Mouse (Mus musculus) cortical plate, adult 2 months (tissue): ENCODE data around the gene Cit.

Experiments used
- CTCF ChIP-seq: fragments of 200-500 bp; IDR thresholded peaks from 2 replicates; pipeline ENCODE4 v1.5.1; 2011; ENCODE audit warnings: mild to moderate bottlenecking, control low read depth, low read length; ENCODE audit not compliant: insufficient read depth; ENCODE audit errors: extremely low read depth
- POLR2A ChIP-seq: fragments of 200-500 bp; IDR thresholded peaks from 2 replicates; pipeline ENCODE4 v1.6.1; 2011; ENCODE audit warnings: mild to moderate bottlenecking, low read length, control low read depth; ENCODE audit not compliant: insufficient read depth; ENCODE audit errors: extremely low read depth

DNA sequence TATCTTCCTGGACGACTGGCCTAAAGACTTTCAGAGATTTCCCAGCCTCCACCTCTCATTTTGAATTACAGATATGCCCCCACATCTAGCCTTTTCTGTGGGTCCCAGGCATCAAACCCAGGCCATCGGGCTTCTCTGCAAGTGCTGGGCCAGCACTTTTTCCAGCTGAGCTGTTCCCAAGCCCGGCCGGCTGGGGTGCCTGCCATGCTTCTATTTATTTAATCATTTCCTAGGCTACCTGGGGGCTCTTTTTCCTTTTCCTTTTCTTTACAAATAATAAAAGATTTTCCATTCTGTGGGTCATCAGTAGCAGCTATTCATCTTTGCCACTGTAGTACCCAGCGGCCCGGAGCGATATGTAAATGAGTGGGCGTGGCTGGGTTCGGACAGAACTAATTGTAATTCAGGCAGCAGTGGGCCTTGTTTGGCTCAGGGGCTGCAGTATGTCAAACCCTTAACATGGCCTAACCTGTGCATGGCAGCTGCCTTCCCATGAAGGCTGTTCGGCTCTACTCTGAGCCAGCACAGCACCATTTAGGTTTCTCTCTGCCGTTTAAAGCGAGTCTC lies 4.3 kb downstream of the Cit start:
- no peak for TF ChIP-seq CTCF
- TF ChIP-seq POLR2A: no peak
